Mouse (Mus musculus) intestine, embryonic 14.5 days (tissue): ENCODE data around the gene Ttc7. TPM values are rescaled to one million over a fixed set of nuclear protein-coding genes. Genes with fewer than 3 reads are reported as not detected.
A peak's percentile ranks its signal among the peaks of the same experiment; 100 is the strongest.

Experiments
- ATAC-seq: fragments of 200-750 bp; cut with Nextera tagmentation; replicated peaks from 2 replicates; pipeline ENCODE4 v1.8.0; 2017; ENCODE audit warnings: low read depth, moderate number of reproducible peaks, moderate TSS enrichment, moderate library complexity; ENCODE audit not compliant: low FRiP score, low TSS enrichment
- DNase-seq: peaks from one replicate; pipeline ENCODE4 v3.0.0-alpha.2; 2018; ENCODE audit warnings: low spot score
- H3K27ac ChIP-seq: fragments of 300-500 bp; sonication (generic); 2 replicates; pipeline ENCODE4 v1.5.1; 2014; ENCODE audit warnings: low read depth, mild to moderate bottlenecking, control low read depth
- H3K27me3 ChIP-seq: fragments of 300-500 bp; sonication (generic); replicated peaks from 2 replicates; pipeline ENCODE4 v1.6.1; 2014; ENCODE audit warnings: low read length, control low read depth; ENCODE audit not compliant: control insufficient read depth, insufficient read depth
- H3K36me3 ChIP-seq: fragments of 300-500 bp; sonication (generic); 2 replicates; pipeline ENCODE4 v1.6.1; 2014; ENCODE audit warnings: low read length, control low read depth; ENCODE audit not compliant: control insufficient read depth, insufficient read depth
- H3K4me1 ChIP-seq: fragments of 300-500 bp; sonication (generic); replicated peaks from 2 replicates; pipeline ENCODE4 v1.6.1; 2014; ENCODE audit warnings: low read length, control low read depth, mixed read lengths; ENCODE audit not compliant: control insufficient read depth, insufficient read depth
- H3K4me2 ChIP-seq: fragments of 300-500 bp; sonication (generic); 2 replicates; pipeline ENCODE4 v1.6.1; 2014; ENCODE audit warnings: low read length
- H3K4me3 ChIP-seq: fragments of 300-500 bp; sonication (generic); 2 replicates; pipeline ENCODE4 v1.5.1; 2014; ENCODE audit warnings: low read depth, low read length, control low read depth, mixed read lengths
- H3K9ac ChIP-seq: fragments of 300-500 bp; sonication (generic); 2 replicates; pipeline ENCODE4 v1.6.1; 2014; ENCODE audit warnings: mild to moderate bottlenecking, low read length
- H3K9me3 ChIP-seq: fragments of 300-500 bp; sonication (generic); 2 replicates; pipeline ENCODE4 v1.6.1; 2016; ENCODE audit warnings: low read length, control low read depth; ENCODE audit not compliant: control insufficient read depth
- WGBS: fragments of 180-500 bp; shearing (Covaris S2); extraction: QIAGEN DNeasy Blood & Tissue Kit; methylation state at CpG from one replicate; pipeline ENCODE4 v1.1.7; 2014; 5-methylcytosine and 5-hydroxymethylcytosine counted together
- polyA plus RNA-seq: library from polyadenylated mRNA; unstranded; fragments of >200 nt; fragmentation: Nextera tagmentation; extraction: Ambion mirVana; gene quantifications from 2 replicates; pipeline ENCODE4 v1.2.1, GENCODE M21; 2014

Ttc7 gene
- polyA plus RNA-seq, 1 experiment from 2014 or later = 11.9 TPM

DNA sequence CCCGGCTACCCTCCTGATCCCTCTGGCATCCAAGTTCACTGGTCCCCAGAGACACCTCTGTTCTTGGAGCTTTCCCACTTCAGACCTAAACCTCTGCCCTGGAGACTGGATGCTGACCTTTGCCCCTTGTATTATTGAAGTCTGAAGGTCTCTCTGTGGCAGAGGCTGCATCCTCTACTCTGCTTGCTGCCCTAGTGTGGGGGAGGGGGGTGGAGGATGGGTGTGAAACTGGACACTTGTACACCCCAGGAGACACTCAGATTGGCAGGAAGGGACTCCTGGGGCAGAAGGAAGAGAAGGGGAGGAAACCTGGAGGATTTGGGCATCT is 70.2 kb downstream of the Ttc7 start:
- Histone ChIP-seq H3K4me1 (peaks cover 40% of the 10 kb centered on the region), H3K9me3 (no peaks in the 10 kb centered on the region), H3K27ac (peak overlapping the region; percentile 75; the same call in 1 of the 2 replicates), H3K9ac (no peak overlapping the region), H3K4me2 (no peak overlapping the region), H3K27me3 (no peaks in the 10 kb centered on the region), H3K36me3 (no peaks in the 10 kb centered on the region), H3K4me3 (no peak overlapping the region)
- ATAC-seq = peak; percentile 21
- 27% methylated on average over 1 of the region's 1 CpGs for WGBS
- DNase-seq = no peak

DNA sequence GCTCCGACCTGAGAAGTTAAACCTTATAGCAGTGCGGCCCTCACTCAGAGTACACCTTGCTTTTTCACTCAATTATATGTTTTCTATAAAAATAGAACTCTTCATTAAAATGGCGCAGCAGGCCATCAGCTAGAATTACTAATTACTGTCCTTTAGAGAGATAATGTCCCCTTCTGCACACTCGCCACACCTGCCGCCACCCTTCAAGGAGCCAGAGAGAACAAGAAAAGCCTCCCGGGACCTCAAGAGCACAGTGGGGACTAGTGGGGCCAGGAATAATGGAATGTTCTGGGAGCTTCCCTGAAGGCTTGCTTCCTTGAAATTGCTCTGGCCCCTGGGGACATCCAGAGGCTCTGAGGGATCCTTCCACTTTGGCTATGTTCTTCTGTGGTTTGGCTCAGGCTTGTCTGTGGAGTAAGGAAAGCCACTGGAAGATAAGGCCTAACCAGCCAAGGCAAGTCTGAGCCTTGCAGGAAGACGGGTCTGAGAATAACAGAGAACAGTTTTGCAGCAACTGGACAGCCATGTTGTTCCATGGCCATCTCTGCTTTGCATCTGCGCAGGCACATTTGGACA is 71.1 kb downstream of the Ttc7 start:
- no peak overlapping the region for H3K27ac ChIP-seq
- no peaks in the 10 kb centered on the region for H3K9me3 ChIP-seq
- no peaks in the 10 kb centered on the region for H3K27me3 ChIP-seq
- peaks cover 40% of the 10 kb centered on the region for H3K4me1 ChIP-seq
- ATAC-seq (no peak), DNase-seq (no peak)
- H3K4me3 ChIP-seq = no peak overlapping the region
- H3K9ac ChIP-seq = no peak overlapping the region
- H3K4me2 ChIP-seq = no peak overlapping the region
- H3K36me3 ChIP-seq = no peaks in the 10 kb centered on the region
- 88% methylated on average over 8 of the region's 8 CpGs for WGBS

DNA sequence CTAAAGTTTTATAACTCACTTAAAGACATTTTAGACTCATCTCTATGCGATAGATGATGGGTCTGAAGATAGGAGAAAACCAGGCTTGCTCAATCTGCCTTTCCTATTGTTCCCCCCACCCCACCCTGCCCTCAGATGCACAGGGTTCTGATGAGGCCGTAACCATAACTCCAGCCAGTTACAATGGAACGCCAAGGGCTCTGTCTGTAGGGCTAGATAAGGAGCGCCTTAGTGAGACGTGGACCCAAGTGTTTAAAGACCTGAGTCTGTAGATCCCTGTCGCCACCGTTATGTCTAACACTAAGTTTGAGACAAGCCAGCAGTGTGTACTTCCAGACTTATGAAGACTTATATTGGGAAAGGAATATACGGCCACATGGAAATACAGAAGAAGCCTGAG is 72.8 kb downstream of the Ttc7 start:
- Histone ChIP-seq H3K4me1 (peaks cover 36% of the 10 kb centered on the region), H3K27ac (no peak overlapping the region), H3K4me3 (no peak overlapping the region), H3K9ac (no peak overlapping the region), H3K9me3 (no peaks in the 10 kb centered on the region), H3K4me2 (no peak overlapping the region), H3K27me3 (no peaks in the 10 kb centered on the region), H3K36me3 (no peaks in the 10 kb centered on the region)
- no peak for DNase-seq
- 69% methylated on average over 8 of the region's 8 CpGs for WGBS
- no peak for ATAC-seq

DNA sequence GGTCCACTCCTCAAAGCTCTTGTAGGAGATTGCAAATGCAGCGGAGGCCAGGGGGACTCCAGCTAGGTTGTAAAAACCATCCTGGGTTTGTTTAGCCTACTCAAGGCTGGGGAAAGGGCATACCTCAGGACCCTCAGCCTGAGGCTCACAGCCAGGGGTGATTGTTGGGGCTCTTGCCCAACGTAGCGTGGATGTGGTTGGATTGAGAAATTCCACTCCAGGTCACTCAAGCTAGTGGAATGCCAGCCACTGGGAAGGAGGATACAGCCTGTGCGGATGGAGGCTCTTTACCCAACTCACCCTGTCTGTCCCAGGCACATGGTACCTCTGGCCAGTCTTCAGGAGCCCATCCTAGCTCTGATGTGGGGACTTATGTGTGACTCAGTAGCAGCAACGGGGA is 73.6 kb downstream of the Ttc7 start:
- no peak for DNase-seq
- H3K27ac ChIP-seq = no peak overlapping the region
- WGBS = 83% methylated on average over 5 of the region's 5 CpGs
- no peaks in the 10 kb centered on the region for H3K27me3 ChIP-seq
- H3K4me3 ChIP-seq = no peak overlapping the region
- no peaks in the 10 kb centered on the region for H3K36me3 ChIP-seq
- H3K4me2 ChIP-seq = no peak overlapping the region
- no peak overlapping the region for H3K9ac ChIP-seq
- peaks cover 28% of the 10 kb centered on the region for H3K4me1 ChIP-seq
- no peak for ATAC-seq
- H3K9me3 ChIP-seq = no peaks in the 10 kb centered on the region

DNA sequence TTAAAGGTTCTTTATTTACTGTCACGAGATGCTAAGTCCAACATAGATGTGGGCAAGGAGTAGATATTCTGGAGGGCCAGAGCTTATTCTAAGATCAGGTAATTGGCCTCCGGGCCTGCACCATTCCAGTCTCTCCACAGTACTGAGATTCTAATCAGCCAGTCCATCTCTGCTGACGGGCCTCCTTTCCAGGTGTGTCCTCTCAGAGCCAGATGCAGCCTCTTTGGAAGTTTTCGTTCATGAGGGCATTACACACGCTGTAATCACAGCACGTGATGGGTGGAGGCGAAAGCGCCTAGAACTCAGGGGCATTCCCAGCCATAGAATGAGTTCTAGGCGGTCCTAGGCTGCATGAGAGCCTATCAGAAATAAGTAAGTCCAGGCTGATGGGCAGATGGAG is 74.8 kb downstream of the Ttc7 start:
- ATAC-seq (no peak), DNase-seq (no peak)
- WGBS = 80% methylated on average over 9 of the region's 9 CpGs

DNA sequence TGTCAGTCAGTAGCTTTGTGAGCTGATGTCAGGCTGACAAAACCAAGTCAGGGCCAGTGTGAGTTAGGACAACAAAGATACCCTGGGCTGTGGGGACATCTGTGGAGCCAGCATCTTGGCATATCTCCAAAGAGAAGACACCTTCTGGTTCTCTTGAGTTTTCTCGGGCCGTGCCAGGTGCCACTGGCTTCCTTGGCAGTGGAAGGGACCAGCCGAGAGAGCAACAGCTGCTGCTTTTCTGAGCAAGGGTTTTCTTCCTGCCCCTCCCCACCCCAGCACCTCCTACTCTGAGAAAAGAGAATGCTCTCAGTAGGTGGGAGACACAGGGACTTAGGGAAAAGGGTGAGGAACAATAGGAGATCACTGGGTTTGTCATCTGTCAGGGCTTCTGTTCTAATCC is 78.4 kb downstream of the Ttc7 start:
- 54% methylated on average over 3 of the region's 3 CpGs for WGBS

More for the DNA sequence above, 74.8 kb downstream of the Ttc7 start:
- Histone ChIP-seq H3K9me3 (no peaks in the 10 kb centered on the region), H3K27ac (no peak overlapping the region), H3K36me3 (no peaks in the 10 kb centered on the region), H3K4me3 (no peak overlapping the region), H3K9ac (no peak overlapping the region), H3K4me2 (no peak overlapping the region), H3K27me3 (no peaks in the 10 kb centered on the region), H3K4me1 (peaks cover 16% of the 10 kb centered on the region)

DNA sequence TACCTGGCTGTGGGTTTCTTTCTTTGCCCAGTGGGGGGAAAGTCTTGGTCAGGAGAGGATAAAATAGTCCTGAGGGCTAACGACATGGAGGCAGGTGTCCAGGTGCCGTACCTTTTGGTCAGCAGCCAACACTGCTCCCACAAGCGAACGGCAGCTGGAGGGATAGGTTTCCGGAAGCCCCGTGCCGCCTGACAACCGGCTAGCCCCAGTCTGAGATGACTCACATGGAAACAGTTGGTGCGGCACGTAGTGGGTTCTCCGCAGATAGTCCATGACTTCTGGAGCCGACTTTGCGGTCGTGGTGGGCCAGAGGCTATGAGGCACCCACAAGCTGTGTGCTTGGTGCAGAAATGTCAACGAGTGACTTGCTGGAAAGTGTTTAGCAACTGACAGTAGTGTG is 81.4 kb downstream of the Ttc7 start:
- Histone ChIP-seq H3K4me3 (no peak overlapping the region), H3K27me3 (no peaks in the 10 kb centered on the region), H3K4me2 (no peak overlapping the region), H3K9me3 (no peaks in the 10 kb centered on the region), H3K36me3 (no peaks in the 10 kb centered on the region), H3K4me1 (peaks cover 8% of the 10 kb centered on the region; the same call in 1 of the 2 replicates), H3K27ac (no peak overlapping the region), H3K9ac (no peak overlapping the region)
- ATAC-seq (no peak), DNase-seq (no peak)
- WGBS = 88% methylated on average over 15 of the region's 15 CpGs

More for the DNA sequence above, 78.4 kb downstream of the Ttc7 start:
- no peak overlapping the region for H3K9ac ChIP-seq
- ATAC-seq (no peak), DNase-seq (no peak)
- H3K4me1 ChIP-seq = peaks cover 8% of the 10 kb centered on the region; the same call in 1 of the 2 replicates
- no peak overlapping the region for H3K4me2 ChIP-seq
- no peaks in the 10 kb centered on the region for H3K36me3 ChIP-seq
- H3K27ac ChIP-seq = no peak overlapping the region
- H3K27me3 ChIP-seq = no peaks in the 10 kb centered on the region
- no peak overlapping the region for H3K4me3 ChIP-seq
- H3K9me3 ChIP-seq = no peaks in the 10 kb centered on the region

DNA sequence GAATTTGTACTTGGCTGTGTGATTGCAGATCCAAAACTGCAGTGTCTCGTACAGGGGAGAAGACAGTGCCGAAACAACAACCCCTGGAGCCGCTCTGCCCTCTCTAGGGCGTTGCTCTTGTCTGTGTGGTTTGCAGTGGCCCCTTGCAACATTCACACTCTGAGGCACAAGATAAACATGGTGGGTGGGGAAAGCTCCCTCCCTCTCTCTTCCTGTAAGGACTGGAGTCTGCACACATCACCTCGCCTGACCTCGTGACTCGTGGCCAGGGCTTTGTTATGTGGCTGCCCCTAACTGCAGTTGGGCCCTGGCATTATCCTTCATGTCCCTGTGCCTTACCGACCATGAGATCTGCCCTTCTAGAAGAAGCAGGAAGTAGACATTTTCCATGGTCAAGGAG is 82.6 kb downstream of the Ttc7 start:
- Histone ChIP-seq H3K4me3 (no peak overlapping the region), H3K27ac (no peak overlapping the region), H3K27me3 (no peaks in the 10 kb centered on the region), H3K4me2 (no peak overlapping the region), H3K36me3 (no peaks in the 10 kb centered on the region), H3K9ac (no peak overlapping the region), H3K4me1 (peaks cover 12% of the 10 kb centered on the region), H3K9me3 (no peaks in the 10 kb centered on the region)
- DNase-seq (no peak), ATAC-seq (no peak)
- 59% methylated on average over 8 of the region's 8 CpGs for WGBS

DNA sequence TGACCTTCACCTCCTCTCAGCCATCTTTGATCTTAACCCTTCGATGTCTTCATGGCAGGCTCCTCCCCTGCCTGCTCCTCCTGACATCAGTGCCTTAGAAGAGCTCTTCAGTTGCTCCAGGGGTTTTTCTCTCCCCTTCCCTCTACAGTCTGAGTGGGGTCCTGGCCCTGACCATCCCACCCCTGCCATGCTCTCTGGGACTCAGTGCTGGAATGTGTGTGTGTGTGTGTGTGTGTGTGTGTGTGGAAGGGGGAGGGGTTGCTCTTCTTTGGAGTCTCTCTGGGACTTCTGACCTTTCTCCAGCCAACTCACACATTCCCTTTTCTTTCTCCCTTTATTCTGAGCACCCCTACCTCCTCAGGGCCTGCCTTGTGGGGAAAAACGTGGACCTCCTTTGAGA is 83.8 kb downstream of the Ttc7 start:
- peaks cover 12% of the 10 kb centered on the region for H3K4me1 ChIP-seq
- H3K4me2 ChIP-seq = no peak overlapping the region
- DNase-seq (no peak), ATAC-seq (no peak)
- H3K9ac ChIP-seq = no peak overlapping the region
- H3K27me3 ChIP-seq = no peaks in the 10 kb centered on the region
- no peaks in the 10 kb centered on the region for H3K9me3 ChIP-seq
- 20% methylated on average over 2 of the region's 2 CpGs for WGBS
- H3K27ac ChIP-seq = no peak overlapping the region
- H3K36me3 ChIP-seq = no peaks in the 10 kb centered on the region
- no peak overlapping the region for H3K4me3 ChIP-seq
